Mouse (Mus musculus) cerebellum, postnatal 10 days (tissue): Measurements from ENCODE around the gene Ccndbp1.
"Not testable (repeated sequence)": the region's sequence is repeated elsewhere in the genome, so short reads cannot be mapped to it uniquely, and the experiment has no call there.

Experiments
- DNase-seq, 2 experiments: peaks; one replicate each; pipeline ENCODE4 v3.0.0; 2021; ENCODE audit warnings: mixed read lengths in 2 of 2

The Ccndbp1 gene

DNA sequence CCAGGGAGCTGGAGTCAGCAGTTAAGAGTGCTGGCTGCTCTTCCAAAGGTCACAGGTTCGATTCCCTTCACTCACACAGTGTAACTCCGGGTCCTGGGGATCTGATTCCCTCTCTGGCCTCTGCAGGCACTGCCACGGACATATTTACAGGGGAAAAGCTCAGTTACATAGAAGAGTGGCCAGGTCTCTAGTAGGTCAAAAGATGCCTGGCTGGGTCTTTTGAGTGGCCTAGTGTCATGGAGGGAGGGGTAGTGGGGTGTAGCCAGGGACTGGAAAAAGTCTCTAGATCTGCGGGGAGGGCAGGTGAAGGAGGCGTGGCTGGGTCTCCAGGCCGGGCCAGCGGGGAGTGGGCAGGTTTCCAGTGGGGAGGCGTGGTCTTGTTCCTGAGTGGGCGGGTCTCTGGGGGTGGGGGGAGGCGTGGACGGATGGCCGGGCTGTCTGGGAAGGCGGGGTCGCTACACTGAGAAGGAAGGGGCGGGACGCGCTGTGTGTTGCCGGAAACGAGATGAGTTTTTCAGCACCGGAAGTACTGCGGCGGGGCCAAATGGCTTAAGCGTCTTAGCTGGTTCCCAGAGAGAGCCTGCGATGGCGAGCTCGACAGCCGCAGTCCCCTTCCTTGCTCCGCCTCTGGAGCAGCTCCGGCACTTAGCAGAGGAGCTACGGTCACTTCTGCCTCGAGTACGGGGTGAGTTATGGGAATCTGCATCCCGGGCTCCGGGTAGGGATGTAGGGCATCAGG lies at the start of gene Ccndbp1:
Gene Ccndbp1 (plus strand): TSS at position 479 of the 739 bp plus-strand sequence.
- DNase-seq: peak; percentile 95 to 96

DNA sequence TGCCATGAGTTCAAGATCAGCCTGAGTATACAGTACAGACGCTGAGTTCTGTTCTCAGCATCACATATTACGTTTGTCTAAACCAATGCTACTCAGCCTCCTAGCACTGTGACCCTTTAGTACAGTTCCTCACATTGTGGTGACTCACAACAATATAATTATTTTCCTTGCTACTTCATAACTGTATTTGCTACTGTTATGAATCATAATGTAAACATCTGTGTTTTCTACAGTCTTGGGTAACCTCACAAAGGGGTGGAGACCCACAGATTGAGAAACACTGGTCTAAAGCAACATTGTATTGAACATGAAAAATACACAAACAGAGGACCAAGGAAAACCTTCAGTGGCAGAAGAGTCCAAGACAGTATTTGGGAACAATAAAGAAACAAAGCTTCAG lies 48.8 kb upstream of the Ccndbp1 start:
- no peak for DNase-seq

DNA sequence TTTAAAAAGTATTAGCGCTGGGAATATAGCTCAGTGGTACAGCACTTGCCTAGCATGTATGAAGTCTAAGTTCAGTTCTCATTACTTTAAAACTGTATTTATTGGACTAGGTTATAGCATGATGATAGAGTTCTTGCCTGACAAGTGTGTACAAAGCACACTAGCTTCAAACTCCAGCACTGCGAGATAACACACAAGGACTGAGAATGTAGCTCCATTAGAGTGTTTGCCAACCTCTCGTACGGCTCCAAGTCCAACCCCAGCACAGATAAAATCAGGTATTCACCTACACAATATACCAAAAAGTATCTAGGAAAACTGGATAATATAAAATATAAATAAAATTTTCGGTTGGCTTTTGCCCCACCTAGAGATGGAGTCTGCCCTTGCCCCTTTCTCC lies 48.4 kb upstream of the Ccndbp1 start:
- no peak for DNase-seq

DNA sequence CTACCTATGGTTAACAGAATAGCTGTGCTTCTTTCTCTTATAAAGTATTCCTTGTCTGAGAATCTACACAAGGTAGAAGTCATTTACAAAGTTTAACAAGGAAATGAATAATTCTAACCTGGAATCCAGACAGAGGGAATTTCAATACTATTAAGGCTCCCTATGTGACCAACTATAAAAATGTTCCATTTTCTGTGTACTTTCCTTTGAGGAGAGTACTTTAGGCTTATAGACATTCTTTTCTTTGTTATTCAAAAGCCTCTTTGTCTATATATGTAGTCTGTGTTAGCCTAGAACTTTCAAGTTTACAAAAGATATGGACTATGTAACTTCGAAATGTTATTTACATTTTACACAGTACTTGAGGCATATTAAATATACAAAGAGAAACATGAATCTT lies 47.9 kb upstream of the Ccndbp1 start:
- no peak for DNase-seq

DNA sequence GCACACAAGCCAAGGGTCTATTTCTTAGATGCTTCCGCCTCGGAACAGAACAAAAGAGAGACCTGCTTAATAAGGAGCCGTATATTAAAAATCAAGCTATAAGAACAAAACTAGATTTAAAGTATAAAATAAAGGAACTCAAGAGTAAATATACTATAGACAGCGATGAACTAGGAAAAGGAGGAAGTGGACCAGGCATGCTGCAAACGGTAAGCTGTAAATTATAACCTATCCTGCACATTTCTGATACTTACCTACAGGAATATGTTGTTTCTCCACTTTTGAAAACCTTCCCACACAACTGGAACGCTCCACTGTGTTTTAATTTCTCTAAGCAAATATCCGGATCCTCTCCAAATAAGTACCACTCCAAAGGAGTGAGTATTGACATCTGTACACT lies 45.1 kb upstream of the Ccndbp1 start:
- DNase-seq: no peak

DNA sequence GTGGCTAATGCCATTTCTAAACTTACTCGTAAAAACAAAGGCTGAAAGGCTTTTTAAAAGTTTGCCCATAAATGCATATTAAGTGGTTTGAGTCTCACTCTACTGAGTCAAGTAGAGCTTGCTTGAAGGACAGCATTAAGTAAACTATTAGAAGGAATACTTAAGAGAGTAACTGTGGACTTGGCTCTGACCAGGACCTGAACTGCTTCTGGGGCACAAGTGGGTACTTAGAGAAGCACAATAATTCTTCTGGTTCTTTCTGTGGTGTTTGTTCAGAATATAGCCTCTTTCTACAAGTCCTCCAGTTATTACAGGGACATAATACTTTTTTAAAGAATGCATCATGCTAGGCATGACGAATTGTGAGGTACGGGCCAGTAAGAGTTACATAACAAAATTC lies 42.7 kb upstream of the Ccndbp1 start:
- DNase-seq: no peak

DNA sequence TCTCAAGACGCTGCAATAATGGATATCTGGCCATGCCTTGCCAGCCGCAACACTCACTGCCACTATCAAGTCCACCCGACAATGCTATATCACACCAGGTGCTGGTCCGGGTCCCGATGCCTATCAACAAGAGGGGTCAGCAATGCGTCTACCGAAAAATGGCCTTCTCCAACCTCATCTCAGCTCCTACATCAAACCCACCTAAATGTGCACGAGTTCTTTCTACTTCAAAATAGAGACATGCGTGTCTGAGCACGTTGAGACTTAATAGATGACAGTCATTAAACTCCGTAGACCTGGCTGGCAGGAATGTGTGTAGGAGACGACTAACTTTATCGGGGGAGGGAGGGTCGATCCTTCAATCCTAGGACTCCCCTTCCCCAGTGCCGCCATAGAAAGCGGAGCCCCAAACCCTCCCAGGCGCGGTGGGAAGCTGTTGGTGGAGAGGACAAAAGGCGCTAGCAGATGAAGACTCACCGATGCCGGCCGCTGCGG lies 38.1 kb upstream of the Ccndbp1 start:
- DNase-seq: peak; percentile 49 to 59

DNA sequence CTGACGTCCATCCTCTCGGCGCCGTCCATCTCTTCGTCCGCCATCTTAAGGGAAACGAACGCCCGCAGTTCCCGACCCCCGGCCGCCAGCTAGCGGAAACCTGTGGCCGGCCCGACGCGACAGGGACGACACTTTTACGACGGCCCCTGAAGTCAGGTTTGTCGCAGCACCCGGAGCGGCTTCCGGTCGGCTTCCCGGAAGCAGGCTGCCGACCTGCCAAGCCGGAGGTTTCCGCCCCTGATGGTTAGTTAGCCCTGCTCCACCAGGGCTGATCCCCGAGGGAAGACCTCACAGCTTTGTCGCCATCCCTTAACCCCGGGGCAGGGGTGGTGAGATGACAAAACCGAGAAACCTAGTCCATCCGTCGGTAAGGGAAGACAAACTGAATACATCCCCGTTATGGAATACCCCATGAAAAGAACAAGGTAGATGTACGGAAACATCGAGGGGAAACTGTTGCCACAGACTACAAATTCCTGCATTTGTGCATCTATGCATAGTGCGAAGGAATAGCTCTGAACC lies 37.6 kb upstream of the Ccndbp1 start, which contains the start of gene Ubr1:
Gene Ubr1 (minus strand): TSS at position 157 of the 522 bp plus-strand sequence.
- peak; percentile 92 to 93 for DNase-seq

DNA sequence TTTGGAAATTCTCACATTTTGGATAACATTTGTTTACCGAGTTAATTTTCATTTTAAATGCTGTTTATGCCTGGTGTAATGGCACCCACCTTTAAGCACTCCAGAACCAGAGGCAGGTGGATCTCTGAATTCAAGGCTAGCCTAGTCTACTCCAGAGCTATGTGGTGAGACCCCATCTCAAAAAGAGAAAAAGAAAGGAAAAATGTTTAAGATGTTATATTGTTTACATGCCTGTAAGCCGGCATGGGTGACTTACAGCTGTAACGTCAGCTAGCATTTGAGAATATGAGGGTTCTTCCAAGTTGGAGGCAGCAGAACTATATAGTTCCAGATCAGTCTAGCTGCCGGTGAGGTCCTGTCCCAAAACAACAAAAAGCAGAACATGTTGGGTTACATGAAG lies 36.4 kb upstream of the Ccndbp1 start:
- DNase-seq: no peak

DNA sequence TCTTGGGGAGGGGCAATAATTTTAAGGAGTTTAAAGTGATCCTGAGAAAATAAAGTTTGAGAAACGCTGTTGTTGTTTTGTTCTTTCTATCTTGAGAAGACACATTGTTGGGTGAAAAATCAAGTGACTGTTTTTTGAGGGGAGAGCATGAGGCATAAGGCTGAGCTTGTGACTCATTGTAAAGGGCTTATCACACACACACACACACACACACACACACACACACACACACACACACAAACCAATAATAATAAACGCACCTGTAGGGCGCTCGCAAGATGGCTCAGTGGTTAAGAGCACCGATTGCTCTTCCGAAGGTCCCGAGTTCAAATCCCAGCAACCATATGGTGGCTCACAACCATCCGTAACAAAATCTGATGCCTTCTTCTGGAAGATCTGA lies 35.9 kb upstream of the Ccndbp1 start:
- not testable (repeated sequence) for DNase-seq

DNA sequence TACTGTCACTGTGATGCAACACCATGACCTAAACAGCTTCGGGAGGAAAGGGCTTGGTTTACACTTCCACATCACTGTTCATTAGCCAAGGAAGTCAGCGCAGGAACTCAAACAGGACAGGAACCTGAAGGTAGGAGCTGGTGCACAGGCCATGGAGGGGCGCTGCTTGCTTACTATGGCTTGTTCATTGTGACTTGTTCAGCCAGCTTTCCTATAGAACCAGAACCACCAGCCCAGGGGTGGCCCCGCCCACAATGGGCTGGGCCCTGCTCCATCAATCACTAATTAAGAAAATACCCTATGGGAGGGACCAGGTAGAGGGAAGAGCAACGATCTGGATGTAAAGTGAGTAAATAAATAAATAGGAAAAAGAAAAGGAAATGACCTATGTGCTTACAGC lies 35.2 kb upstream of the Ccndbp1 start:
- peak in 1 of 2 experiments; percentile 14 for DNase-seq

DNA sequence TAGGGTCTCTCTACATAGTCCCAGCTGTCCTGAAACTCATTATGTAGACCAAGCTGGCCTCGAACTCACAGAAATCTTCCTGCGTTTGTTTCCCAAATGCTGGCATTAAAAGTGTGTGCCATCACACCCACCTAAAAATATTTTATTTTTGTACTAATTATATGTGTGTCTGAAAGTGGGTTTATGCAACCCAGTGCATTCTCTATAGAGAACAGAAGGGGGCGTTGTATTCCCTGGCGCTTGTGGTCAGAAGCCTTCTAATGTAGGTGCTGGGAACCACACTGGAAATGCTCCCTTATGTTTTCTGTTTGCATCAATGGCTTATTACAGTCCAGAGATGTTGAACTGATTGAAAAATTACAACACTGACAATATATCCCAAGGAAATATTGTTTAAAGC lies 31.9 kb upstream of the Ccndbp1 start:
- DNase-seq: peak; percentile 28 to 57

DNA sequence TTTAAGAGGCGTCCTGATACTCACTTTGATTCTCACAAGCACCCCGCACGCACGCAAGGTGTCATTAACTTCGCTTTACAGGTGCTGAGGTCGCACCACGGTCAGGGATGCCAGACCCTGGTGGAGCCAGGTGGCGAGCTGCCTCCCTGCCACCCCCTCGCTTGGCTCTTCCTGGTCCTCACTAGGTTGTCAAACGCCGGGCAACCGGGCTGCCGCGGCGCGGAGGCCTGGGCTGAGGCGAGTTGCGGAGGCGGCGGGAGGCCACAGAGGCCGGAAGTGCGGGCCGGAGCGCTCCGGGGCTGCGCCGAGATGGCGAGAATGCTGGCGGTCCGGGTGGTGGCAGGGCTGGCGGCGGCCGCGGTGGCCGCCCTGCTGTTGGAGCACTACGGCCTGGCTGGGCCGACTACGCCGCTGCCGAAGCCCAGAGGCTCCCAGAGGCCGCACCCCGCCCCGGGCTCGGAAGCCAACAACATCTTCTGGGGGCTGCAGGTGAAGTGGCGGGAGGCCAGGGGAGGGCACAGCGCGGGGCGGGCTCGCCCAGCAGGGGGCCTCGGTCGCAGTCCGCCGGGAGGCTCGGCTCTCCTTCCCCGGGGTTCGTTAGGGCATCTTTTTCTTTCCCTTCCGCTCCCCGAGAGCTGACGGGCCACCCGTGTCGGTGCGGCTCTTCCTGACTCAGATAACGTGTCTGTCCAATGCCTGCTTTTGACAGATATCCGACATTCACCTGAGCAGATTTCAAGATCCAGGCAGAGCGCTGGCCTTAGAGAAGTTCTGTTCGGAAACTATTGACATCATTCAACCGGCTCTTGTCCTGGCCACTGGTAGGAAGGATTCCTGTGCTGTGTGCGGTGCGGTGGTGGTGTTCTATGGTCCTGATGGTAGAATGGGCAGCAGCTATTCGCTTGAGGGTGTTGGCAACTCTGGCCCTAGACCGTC lies 30.9 kb upstream of the Ccndbp1 start, which contains the start of gene Tmem62:
Gene Tmem62 (plus strand): TSS at position 28 of the 936 bp plus-strand sequence.
- DNase-seq: peak; percentile 78 to 79

DNA sequence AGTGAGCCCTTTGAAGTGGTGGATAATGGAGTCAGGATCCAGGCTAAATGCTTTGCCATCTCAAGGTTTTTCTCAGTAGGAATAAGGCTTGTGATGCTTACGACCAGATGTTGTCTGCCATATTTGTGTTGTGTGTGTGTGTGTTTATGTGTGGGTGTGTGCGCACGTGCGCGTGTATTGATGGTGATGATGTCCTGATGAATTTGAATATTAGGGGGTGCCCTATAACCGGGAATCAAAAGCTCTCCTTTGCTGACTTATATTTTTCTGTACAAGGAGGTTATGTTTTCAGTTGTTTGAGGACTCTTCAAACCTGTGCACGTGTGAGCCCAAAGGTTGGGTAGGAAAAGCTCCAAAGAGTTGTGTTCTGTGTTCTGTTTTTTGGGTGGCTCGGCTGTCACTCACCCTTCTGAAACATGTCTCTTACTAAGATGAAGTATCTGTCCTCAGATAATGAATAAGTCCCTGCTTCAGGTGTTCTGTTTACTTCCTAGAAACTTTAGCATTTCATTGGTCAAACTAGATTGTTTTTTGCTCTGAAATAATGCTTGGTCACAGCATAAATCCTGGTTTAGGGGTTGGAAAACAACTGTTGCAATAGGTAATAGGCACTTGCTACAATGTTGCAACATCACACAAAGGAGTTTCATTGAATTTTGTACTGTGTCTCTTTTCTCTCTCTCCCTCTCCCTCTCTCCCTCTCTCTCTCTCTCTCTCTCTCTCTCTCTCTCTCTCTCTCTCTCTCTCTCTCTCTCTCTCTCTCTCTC lies 30.1 kb upstream of the Ccndbp1 start:
- no peak for DNase-seq

DNA sequence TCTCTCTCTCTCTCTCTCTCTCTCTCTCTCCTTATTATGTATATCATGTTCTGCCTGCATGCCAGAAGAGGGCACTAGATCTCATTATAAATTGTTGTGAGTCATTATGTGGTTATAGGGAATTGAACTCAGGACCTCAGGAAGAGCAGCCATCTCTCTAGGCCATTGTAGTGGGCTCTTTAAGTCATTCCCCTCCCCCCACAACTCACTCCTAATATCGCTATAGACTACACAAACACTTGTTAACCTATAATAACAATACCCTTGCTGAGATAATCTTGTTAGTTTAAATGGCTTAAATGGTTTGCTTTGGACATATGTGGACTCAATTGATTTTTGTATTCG lies 29.5 kb upstream of the Ccndbp1 start:
- DNase-seq: no peak

DNA sequence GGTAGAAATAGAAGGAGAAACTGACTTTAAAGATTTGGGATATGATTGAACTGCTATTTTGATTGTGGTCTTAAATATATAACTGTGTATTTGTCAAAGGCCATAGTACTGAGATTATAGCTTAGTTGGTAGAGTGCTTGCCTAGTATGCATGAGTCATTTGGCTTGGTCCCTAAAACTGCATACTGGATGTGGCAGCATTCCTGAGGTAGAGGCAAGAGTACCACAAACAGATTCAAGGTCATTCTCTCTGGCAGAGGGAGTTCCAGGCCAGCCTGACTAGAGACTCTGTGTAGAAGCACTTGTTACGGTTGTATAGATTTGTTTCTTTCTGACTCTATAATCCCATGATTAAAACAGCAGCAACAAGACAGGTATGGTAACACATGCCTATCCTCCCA lies 28.4 kb upstream of the Ccndbp1 start:
- DNase-seq: no peak

DNA sequence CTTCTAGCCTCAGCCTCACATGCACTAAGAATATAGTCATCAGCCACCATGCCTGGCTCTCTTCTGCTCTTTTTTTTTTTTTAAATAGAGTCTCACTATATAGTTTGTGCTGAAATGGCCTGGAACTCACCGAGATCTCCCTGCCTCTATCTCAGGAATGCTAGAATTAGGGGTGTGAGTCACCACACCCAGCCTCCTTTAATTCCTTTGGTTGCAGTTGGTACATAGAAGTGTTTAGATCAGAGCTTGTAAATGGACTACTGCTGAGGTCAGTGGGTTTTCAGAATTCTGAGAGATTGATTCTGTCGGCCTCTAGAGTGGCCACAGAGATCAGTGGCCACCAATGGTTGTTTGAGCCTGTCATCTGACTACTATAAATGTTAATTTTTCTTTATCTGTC lies 27.3 kb upstream of the Ccndbp1 start:
- DNase-seq: no peak

DNA sequence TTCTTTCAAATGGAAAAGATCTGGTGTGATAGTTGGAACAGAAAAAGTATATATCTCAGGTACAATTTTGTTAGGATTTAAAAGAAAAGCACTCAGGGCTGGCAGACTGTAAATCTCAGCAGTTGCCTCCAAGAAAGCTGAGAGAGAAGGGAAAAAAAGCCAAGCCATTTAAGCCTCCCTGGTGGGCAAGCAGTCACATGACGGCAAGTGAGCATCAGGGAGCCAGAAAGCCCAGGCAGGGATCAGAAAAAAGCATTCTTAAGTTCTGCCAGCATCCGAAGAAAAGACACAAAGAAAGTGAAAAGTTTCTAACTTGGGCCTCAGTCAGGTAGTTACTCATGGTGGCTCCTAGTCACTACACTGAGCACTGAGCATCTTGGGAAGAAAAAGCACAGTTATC lies 24.6 kb upstream of the Ccndbp1 start:
- peak in 1 of 2 experiments; percentile 19 for DNase-seq

DNA sequence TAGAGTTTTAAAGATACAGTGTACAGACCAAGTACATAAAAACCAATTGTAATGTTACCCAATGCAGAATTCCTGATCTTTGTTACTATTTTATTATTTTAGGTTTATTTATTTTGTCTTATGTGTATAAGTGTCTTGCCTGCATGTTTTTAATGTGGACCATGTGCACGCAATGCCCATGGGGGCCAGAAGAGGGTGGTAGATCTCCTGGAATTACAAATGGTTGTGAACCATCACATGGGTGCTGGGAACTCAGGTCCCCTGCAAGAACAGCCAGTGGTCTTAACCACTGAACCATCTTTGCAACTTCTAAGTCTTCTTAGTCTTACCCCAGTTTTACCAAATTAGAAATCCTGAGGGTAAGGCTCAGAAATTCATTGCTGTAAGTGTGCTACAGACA lies 23.0 kb upstream of the Ccndbp1 start:
- DNase-seq: no peak

DNA sequence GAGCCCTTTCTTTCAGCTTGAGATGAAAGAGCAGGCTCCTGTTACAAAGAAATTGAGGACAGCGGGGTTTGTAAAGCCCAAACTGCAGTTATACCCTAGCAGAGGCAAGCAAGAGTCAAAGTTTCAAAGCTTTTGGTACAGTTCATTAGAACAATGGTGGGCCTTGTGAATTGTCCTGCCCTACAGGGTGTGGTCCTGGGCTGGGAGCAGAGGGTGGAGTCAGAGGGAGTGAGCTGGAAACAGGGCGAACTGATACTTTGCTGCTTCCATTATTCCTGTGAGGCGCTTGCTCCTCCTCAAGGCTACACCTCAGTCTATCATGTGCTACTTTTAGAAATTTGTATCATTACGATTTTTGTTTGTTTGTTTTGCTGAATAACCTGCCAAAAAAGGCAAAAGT lies 17.0 kb upstream of the Ccndbp1 start:
- DNase-seq: no peak

DNA sequence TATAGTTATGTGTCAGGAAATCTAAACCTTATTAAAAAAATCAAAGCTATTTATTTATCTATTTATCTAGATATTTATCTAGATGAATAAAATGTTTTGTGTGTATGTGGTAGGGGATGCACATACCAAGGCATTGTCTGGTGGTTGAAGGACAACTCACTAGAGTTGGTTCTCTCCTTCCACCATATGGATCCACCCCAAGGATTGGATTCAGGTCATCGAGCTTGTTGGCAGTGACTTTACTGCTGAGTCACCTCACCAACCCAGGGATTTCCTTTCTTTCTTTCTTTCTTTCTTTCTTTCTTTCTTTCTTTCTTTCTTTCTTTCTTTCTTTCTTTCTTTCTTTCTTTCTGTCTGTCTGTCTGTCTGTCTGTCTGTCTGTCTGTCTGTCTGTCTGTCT lies 11.6 kb upstream of the Ccndbp1 start:
- not testable (repeated sequence) for DNase-seq

DNA sequence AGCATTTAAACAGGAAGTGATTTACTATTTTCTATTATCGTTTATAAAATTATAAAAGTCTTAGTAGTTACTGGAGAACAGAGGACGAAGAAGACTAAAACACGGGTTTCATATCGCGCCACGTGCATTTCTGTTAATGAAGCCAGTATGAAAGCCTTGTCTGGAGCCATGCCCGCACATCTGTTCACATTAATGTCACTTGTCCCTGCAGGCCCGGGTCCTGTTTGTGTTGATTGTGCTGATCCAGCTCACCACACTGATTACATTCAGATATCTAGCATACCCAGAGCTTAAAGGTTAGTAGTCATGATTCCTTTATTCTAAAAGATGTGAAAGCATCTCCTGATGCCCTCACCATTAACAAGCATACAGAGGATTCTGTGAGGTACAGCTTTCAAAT lies 9.3 kb upstream of the Ccndbp1 start:
- no peak for DNase-seq

DNA sequence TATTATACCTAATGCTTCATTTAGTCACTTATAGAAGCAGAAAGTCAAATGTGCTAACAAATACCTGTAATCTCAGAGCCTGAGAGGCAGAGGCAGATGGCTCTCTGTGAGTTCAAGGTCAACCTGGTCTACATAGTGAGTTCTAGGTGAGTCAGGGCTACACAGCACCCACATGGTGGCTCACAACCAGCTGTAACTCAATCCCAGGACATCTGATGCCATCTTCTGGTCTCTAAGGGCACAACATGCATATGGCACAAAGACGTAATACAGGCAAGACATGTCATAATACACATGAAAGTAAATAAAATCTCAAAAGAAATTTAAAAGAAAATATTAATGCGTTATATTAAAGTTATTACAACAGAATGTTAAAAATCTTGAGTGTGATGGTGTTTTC lies 4.6 kb upstream of the Ccndbp1 start:
- DNase-seq: peak in 1 of 2 experiments; percentile 21
